Comparison of ENCODE assay signal across 25 mouse cellular contexts in the genomic region with DNA sequence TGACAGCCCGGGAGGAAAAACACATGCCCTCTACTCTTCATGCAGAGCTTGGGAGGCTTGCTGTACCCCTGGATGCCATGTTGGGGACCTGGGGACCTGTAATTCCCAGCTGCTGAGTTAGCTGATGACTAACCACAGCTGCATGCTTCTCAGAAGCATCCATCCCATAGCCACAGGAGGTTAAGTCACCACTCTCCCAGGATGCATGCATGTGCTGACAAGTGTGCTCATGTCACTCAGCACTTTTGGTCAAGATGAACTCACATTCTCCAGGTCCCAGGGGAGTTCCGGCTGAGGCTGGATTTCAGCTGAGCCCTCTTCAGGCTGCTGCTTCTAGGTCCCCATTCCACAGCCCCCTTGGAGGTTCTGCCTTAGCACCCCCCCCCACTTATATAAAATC.
A peak's percentile ranks its signal among the peaks of the same experiment; 100 is the strongest.
DNase-seq lines count a peak whose midpoint lies in the region; TF ChIP-seq lines count a peak whose summit lies in the region.
"Had no signal": no experiment of that assay in that cellular context is flagged by ENCODE, and none has a peak within 500 bp of the region (broad histone marks: within the 10 kb centered on the region; RNA-seq: fewer than 3 reads in every experiment).

No protein-coding gene starts in this region.

- no peak overlapping the region for H3K4me3 ChIP-seq in C2C12 (ENCODE audit: insufficient read depth, poor library complexity, severe bottlenecking)
- H3K4me3 ChIP-seq: embryonic facial prominence, embryonic 13.5 days; forebrain, embryonic 12.5 days; hindbrain, embryonic 13.5 days; limb, embryonic 12.5 days; lung, embryonic 15.5 days; neural tube, embryonic 12.5 days had no signal

- intact Hi-C loops in heart, postnatal 10 days (cut with DNase I), result no loop called here
- intact Hi-C loops in heart, postnatal 25 days (cut with DNase I), result no loop called here

- no peaks in the 10 kb centered on the region for H3K79me2 ChIP-seq in C2C12 (ENCODE audit: control insufficient read depth, insufficient read depth)

- TF ChIP-seq CTCF in C2C12 (IDR thresholded peaks at IDR 0.05; ENCODE audit: control insufficient read depth, insufficient read depth, insufficient read length), result no peak

- no peaks in the 10 kb centered on the region for H3K36me3 ChIP-seq in C2C12 (ENCODE audit: control insufficient read depth, insufficient read depth)
- H3K36me3 ChIP-seq: embryonic facial prominence, embryonic 13.5 days; forebrain, embryonic 12.5 days; G1E; hindbrain, embryonic 13.5 days; limb, embryonic 12.5 days; lung, embryonic 15.5 days; neural tube, embryonic 12.5 days had no signal

- no peak overlapping the region for H3ac ChIP-seq in C2C12 (ENCODE audit: control insufficient read depth, insufficient read length, low read depth)

- H3K79me3 ChIP-seq in C2C12 (ENCODE audit: low read depth), result no peaks in the 10 kb centered on the region

- no peaks in the 10 kb centered on the region for H3K27me3 ChIP-seq in C2C12 (ENCODE audit: control insufficient read depth, insufficient read depth, insufficient read length)
- H3K27me3 ChIP-seq: embryonic facial prominence, embryonic 13.5 days; forebrain, embryonic 12.5 days; hindbrain, embryonic 13.5 days; limb, embryonic 12.5 days; lung, embryonic 15.5 days; neural tube, embryonic 12.5 days; Patski had no signal

- peak; percentile 88 for DNase-seq in heart, adult 11 months
- no peak for DNase-seq in heart, adult 8-10 months (ENCODE audit: low spot score)
- DNase-seq in heart, postnatal 10 days, result peak; percentile 21 to 35
- no peak for DNase-seq in heart, postnatal 25 days (ENCODE audit: low spot score)
- peak; percentile 30 for DNase-seq in heart, postnatal 4 days
- DNase-seq in thymus, postnatal 0 days (ENCODE audit: low spot score), result no peak
- no peak for DNase-seq in spleen, adult 12 weeks (ENCODE audit: low spot score)
- DNase-seq: adrenal gland, postnatal 10 days; cerebellum, adult 9-10 months; cerebellum, postnatal 36 days; forebrain, postnatal 0 days; gastrocnemius, postnatal 10 days; kidney, adult 9 months; kidney, postnatal 10 days; layer of hippocampus, adult 9-11 months; right cerebral cortex, adult 18-20 months had no signal

TF ChIP-seq in C2C12, 6 proteins besides CTCF, POLR2A, EP300 and RAD21:
- no peak for TF ChIP-seq CEBPB (IDR thresholded peaks at IDR 0.05; ENCODE audit: low read depth)
- no peak for TF ChIP-seq USF1 (IDR thresholded peaks at IDR 0.05; ENCODE audit: low read depth)
- no peak for TF ChIP-seq MYOG (IDR thresholded peaks at IDR 0.05; ENCODE audit: control insufficient read depth, extremely low read depth, insufficient read length)
- no peak for TF ChIP-seq MAX (IDR thresholded peaks at IDR 0.05)
- no peak for TF ChIP-seq FOSL1 (IDR thresholded peaks at IDR 0.05; ENCODE audit: insufficient read depth, low read length, poor library complexity, severe bottlenecking)
- peak; percentile 95 for TF ChIP-seq MYOD1 (IDR thresholded peaks at IDR 0.05; ENCODE audit: control insufficient read depth, insufficient read length, low read depth)

Comparison
In these comparisons a context has a peak if more than half of its experiments do, and no peak if none do; other contexts are left out.
1. DNase-seq: peak in heart, adult 11 months (single experiment), heart, postnatal 10 days (2 of 2) and heart, postnatal 4 days (single experiment); none in heart, adult 8-10 months (single experiment), heart, postnatal 25 days (single experiment), thymus, postnatal 0 days (single experiment) and spleen, adult 12 weeks (single experiment).